Comparison of ENCODE assay signal across 7 mouse cellular contexts in genomic region chr2:26547481-26547880, GRCm38 (mm10). TPM values are rescaled to one million over a fixed set of nuclear protein-coding genes. Genes with fewer than 3 reads are reported as not detected.
A peak's percentile ranks its signal among the peaks of the same experiment; 100 is the strongest.
DNase-seq lines count a peak whose midpoint lies in the region; ATAC-seq and TF ChIP-seq lines count a peak whose summit lies in the region.

No protein-coding gene starts in this region.

- H3K9ac ChIP-seq in liver, embryonic 11.5 days (ENCODE audit: low read depth, low read length), result no peak overlapping the region
- H3K9ac ChIP-seq in embryonic facial prominence, embryonic 14.5 days (ENCODE audit: low read depth, low read length), result no peak overlapping the region
- no peak overlapping the region for H3K9ac ChIP-seq in liver, postnatal 0 days (replicated peaks)

- 40% methylated on average over 2 of the region's 2 CpGs for WGBS in liver, embryonic 11.5 days
- WGBS in embryonic facial prominence, embryonic 14.5 days, result 10% methylated on average over 2 of the region's 2 CpGs
- WGBS in liver, postnatal 0 days (ENCODE audit: insufficient replicate concordance), result 37% methylated on average over 2 of the region's 2 CpGs

- H3K27me3 ChIP-seq in liver, embryonic 11.5 days (replicated peaks; ENCODE audit: control insufficient read depth, insufficient read depth, low read length), result no peaks in the 10 kb centered on the region
- H3K27me3 ChIP-seq in embryonic facial prominence, embryonic 14.5 days (replicated peaks; ENCODE audit: control insufficient read depth, insufficient read depth, low read length), result no peaks in the 10 kb centered on the region
- H3K27me3 ChIP-seq in liver, postnatal 0 days (ENCODE audit: insufficient read depth, low read length), result no peaks in the 10 kb centered on the region

- TF ChIP-seq CTCF in brain, embryonic 14.5 days (IDR thresholded peaks at IDR 0.05; ENCODE audit: borderline replicate concordance, extremely low read depth, insufficient read depth, insufficient read length), result peak; percentile 19; the same call in 1 of the 2 replicates
- peak; percentile 49 for TF ChIP-seq CTCF in liver, postnatal 0 days (IDR thresholded peaks at IDR 0.05; ENCODE audit: low read depth)

- no peak overlapping the region for H3K4me3 ChIP-seq in liver, embryonic 11.5 days (ENCODE audit: low read depth, low read length)
- no peak overlapping the region for H3K4me3 ChIP-seq in embryonic facial prominence, embryonic 14.5 days (ENCODE audit: low read depth, low read length)
- no peak overlapping the region for H3K4me3 ChIP-seq in liver, postnatal 0 days (ENCODE audit: low read depth, low read length)

- TF ChIP-seq POLR2A in brain, embryonic 14.5 days (IDR thresholded peaks at IDR 0.05; ENCODE audit: borderline replicate concordance, extremely low read depth, insufficient read depth, insufficient read length, poor library complexity, severe bottlenecking), result no peak

- peaks cover 12% of the 10 kb centered on the region for H3K4me1 ChIP-seq in liver, embryonic 11.5 days (replicated peaks; ENCODE audit: control insufficient read depth, insufficient read depth, low read length)
- H3K4me1 ChIP-seq in embryonic facial prominence, embryonic 14.5 days (ENCODE audit: control insufficient read depth, insufficient read depth, low read length), result peaks cover 11% of the 10 kb centered on the region
- peaks cover 34% of the 10 kb centered on the region for H3K4me1 ChIP-seq in liver, postnatal 0 days (ENCODE audit: insufficient read depth)

- no peaks in the 10 kb centered on the region for H3K36me3 ChIP-seq in liver, embryonic 11.5 days (ENCODE audit: control insufficient read depth, insufficient read depth, low read length)
- H3K36me3 ChIP-seq in embryonic facial prominence, embryonic 14.5 days (ENCODE audit: control insufficient read depth, insufficient read depth, low read length), result no peaks in the 10 kb centered on the region
- H3K36me3 ChIP-seq in liver, postnatal 0 days (replicated peaks; ENCODE audit: insufficient read depth, low read length), result no peaks in the 10 kb centered on the region

- no peak overlapping the region for H3K27ac ChIP-seq in liver, embryonic 11.5 days (ENCODE audit: low read depth, low read length)
- peak overlapping the region; percentile 19 for H3K27ac ChIP-seq in embryonic facial prominence, embryonic 14.5 days (replicated peaks; ENCODE audit: low read depth, low read length)
- no peak overlapping the region for H3K27ac ChIP-seq in liver, postnatal 0 days (ENCODE audit: low read depth)

- no peaks in the 10 kb centered on the region for H3K9me3 ChIP-seq in liver, embryonic 11.5 days (ENCODE audit: control insufficient read depth, low read length)
- H3K9me3 ChIP-seq in embryonic facial prominence, embryonic 14.5 days (ENCODE audit: control insufficient read depth, low read length), result no peaks in the 10 kb centered on the region
- H3K9me3 ChIP-seq in liver, postnatal 0 days (ENCODE audit: low read length), result no peaks in the 10 kb centered on the region

- no peak for TF ChIP-seq EP300 in liver, postnatal 0 days (IDR thresholded peaks at IDR 0.05; ENCODE audit: low read depth)

- H3K4me2 ChIP-seq in liver, embryonic 11.5 days, result no peak overlapping the region
- no peak overlapping the region for H3K4me2 ChIP-seq in embryonic facial prominence, embryonic 14.5 days (ENCODE audit: low read depth, low read length)
- H3K4me2 ChIP-seq in liver, postnatal 0 days (ENCODE audit: low read depth, low read length), result no peak overlapping the region

- ATAC-seq in liver, embryonic 11.5 days (replicated peaks; ENCODE audit: low FRiP score), result no peak
- ATAC-seq in embryonic facial prominence, embryonic 14.5 days (ENCODE audit: low read depth), result peak; percentile 76
- no peak for ATAC-seq in liver, postnatal 0 days

- DNase-seq in liver, result peak; percentile 31
- no peak for DNase-seq in liver, embryonic 11.5 days (ENCODE audit: low spot score)
- peak; percentile 50 for DNase-seq in brain, embryonic 14.5 days (ENCODE audit: low read depth)
- DNase-seq in embryonic facial prominence, embryonic 14.5 days (ENCODE audit: low spot score), result peak; percentile 62
- DNase-seq in liver, postnatal 0 days, result no peak
- DNase-seq in adrenal gland, postnatal 25 days, result no peak
- DNase-seq in T-cell, adult 2 months (ENCODE audit: low spot score), result no peak

RNA-seq across cellular contexts. Expression of gene Notch1, which starts 31.0 kb away (rescaled TPM):
- 7.1 and 10.5 TPM in 2 replicates for polyA plus RNA-seq in liver, embryonic 11.5 days (2014; fragmentation: Nextera tagmentation; extraction: Ambion mirVana)
- 30.5 and 42.4 TPM in 2 replicates for polyA plus RNA-seq in brain, embryonic 14.5 days (2012; rRNA removed)
- polyA plus RNA-seq in embryonic facial prominence, embryonic 14.5 days (2014; fragmentation: Nextera tagmentation; extraction: Ambion mirVana), result 29.9 and 35.8 TPM in 2 replicates
- polyA plus RNA-seq in liver, postnatal 0 days (2015; fragmentation: Nextera tagmentation; extraction: Ambion mirVana), result 2.0 and 2.1 TPM in 2 replicates
- total RNA-seq in adrenal gland, postnatal 25 days (2021), result 17.7 and 24.8 TPM in 2 replicates

RNA-seq across cellular contexts. Expression of gene Egfl7, which starts 32.3 kb away (rescaled TPM):
- 161 and 181 TPM in 2 replicates for polyA plus RNA-seq in liver, embryonic 11.5 days (2014; fragmentation: Nextera tagmentation; extraction: Ambion mirVana)
- polyA plus RNA-seq in brain, embryonic 14.5 days (2012; rRNA removed), result 139 and 192 TPM in 2 replicates
- polyA plus RNA-seq in embryonic facial prominence, embryonic 14.5 days (2014; fragmentation: Nextera tagmentation; extraction: Ambion mirVana), result 110 and 119 TPM in 2 replicates
- 49.6 and 53.0 TPM in 2 replicates for polyA plus RNA-seq in liver, postnatal 0 days (2015; fragmentation: Nextera tagmentation; extraction: Ambion mirVana)
- 159 and 211 TPM in 2 replicates for total RNA-seq in adrenal gland, postnatal 25 days (2021)

RNA-seq across cellular contexts. Expression of gene Gm20532, which starts 39.0 kb away (rescaled TPM):
- not detected in 2 replicates for polyA plus RNA-seq in liver, embryonic 11.5 days (2014; fragmentation: Nextera tagmentation; extraction: Ambion mirVana)
- polyA plus RNA-seq in brain, embryonic 14.5 days (2012; rRNA removed), result not detected in 2 replicates
- not detected in 2 replicates for polyA plus RNA-seq in embryonic facial prominence, embryonic 14.5 days (2014; fragmentation: Nextera tagmentation; extraction: Ambion mirVana)
- not detected in 2 replicates for polyA plus RNA-seq in liver, postnatal 0 days (2015; fragmentation: Nextera tagmentation; extraction: Ambion mirVana)
- total RNA-seq in adrenal gland, postnatal 25 days (2021), result not detected in 2 replicates

RNA-seq across cellular contexts. Expression of gene Agpat2, which starts 56.7 kb away (rescaled TPM):
- polyA plus RNA-seq in liver, embryonic 11.5 days (2014; fragmentation: Nextera tagmentation; extraction: Ambion mirVana), result 36.1 and 40.1 TPM in 2 replicates
- 5.5 and 6.1 TPM in 2 replicates for polyA plus RNA-seq in brain, embryonic 14.5 days (2012; rRNA removed)
- 25.1 and 26.7 TPM in 2 replicates for polyA plus RNA-seq in embryonic facial prominence, embryonic 14.5 days (2014; fragmentation: Nextera tagmentation; extraction: Ambion mirVana)
- 215 and 221 TPM in 2 replicates for polyA plus RNA-seq in liver, postnatal 0 days (2015; fragmentation: Nextera tagmentation; extraction: Ambion mirVana)
- 290 and 352 TPM in 2 replicates for total RNA-seq in adrenal gland, postnatal 25 days (2021)

Comparison
In these comparisons a context has a peak if more than half of its experiments do, and no peak if none do; other contexts are left out.
1. DNase-seq: peak in liver (single experiment), brain, embryonic 14.5 days (single experiment) and embryonic facial prominence, embryonic 14.5 days (single experiment); none in liver, embryonic 11.5 days (single experiment), liver, postnatal 0 days (single experiment), adrenal gland, postnatal 25 days (single experiment) and T-cell, adult 2 months (single experiment).